Mouse (Mus musculus): ENCODE measurements at regions not wholly inside any gene's neighbourhood (a gene's known extent, or its start where the extent isn't known, plus 50 kb on each side); places are given as distances from the start of the nearest gene placed in this dataset.
A peak's percentile ranks its signal among the peaks of the same experiment; 100 is the strongest.

DNA sequence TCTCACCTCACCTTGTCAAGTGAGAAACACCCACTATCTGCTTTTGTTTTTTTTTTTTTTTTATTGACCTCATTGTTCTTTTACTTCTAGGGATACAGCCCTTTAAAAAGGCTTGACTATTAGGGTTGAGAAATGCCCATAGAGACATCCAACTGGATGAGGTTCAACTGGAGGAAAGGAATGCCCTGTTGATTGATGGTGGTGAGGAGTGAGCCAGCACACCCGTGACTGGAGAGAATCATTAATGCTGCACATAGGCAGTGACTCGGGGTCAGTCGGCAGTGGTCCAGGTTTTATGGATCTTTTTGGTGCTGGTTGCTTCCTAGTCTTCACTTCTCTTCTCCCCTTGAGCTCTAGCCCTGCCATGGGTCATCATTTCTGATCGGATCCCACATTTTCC lies 82.9 kb upstream of the Cryz start:
- DNase-seq (ENCODE audit: low spot score in 2 of 2), result peak in 1 of 2 experiments; percentile 27

GRCm38 (mm10) chr3:154510160-154510559 lies 86.4 kb upstream of the Cryz start:
- DNase-seq (ENCODE audit: low spot score in 2 of 2), result no peak

DNA sequence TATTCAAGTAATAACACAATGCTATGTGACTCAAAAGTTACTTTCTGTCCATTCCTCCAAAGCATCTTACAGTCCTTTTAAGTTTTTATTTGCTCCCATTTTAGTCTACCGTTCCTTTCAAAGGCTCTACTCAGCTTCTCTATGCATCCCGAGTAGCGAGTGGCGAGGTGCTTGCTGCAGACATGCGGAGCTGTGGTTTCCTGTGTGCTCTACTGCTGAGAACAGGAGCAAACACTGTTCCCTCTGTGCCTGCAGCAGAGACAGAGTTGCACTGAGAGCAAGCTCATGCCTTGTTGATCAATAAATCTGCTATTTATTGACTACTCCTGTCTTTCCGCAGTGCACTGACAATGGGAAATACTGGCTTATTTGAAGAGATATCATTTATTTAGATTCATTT lies 87.1 kb upstream of the Cryz start:
- DNase-seq (ENCODE audit: low spot score in 2 of 2), result no peak

DNA sequence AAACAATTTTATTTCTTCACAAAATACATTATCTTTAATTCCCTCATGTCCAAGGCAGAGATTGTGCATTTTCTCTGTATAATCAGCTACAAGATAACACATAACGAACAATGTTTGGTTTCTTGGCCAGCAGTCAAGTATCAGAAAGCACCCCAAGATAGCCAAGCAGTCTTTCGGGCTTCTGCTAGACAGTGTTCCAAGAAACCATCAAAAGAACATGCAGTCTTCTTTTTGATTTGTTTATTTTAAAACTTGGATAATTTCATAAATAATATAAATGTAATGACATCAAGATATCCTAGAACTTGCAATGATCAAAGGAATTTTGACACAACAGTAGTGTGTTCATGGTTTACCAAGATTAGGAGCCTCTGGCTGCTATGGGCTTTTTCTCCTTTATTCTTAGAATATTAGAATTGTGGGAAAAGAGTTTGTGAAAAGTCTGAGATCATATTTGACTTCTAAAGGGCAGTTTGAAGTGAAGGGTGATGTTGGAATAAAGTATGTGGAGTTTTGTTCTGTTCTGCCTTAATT lies 103.1 kb upstream of the Cryz start:
- no peak for DNase-seq (ENCODE audit: low spot score in 2 of 2)

DNA sequence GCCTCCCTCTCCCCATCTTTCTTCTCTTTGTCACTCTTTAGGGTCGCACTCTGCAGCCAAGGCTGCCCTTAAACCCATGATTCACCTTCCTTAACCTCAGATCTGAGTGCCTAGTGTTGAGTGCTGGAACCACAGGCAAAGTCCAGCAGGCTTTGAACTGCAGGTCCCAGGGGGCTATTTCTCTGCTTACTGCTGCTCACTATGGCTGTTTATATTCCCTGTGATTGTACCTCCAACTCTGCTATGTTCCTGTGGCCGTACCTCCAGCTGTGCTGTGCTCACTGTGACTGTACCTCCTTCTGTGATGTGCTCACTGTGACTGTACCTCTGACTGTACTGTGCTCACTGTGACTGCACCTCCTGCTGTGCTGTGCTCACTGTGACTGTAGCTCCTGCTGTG lies 124.1 kb upstream of the Cryz start:
- no peak for DNase-seq (ENCODE audit: low spot score in 2 of 2)

DNA sequence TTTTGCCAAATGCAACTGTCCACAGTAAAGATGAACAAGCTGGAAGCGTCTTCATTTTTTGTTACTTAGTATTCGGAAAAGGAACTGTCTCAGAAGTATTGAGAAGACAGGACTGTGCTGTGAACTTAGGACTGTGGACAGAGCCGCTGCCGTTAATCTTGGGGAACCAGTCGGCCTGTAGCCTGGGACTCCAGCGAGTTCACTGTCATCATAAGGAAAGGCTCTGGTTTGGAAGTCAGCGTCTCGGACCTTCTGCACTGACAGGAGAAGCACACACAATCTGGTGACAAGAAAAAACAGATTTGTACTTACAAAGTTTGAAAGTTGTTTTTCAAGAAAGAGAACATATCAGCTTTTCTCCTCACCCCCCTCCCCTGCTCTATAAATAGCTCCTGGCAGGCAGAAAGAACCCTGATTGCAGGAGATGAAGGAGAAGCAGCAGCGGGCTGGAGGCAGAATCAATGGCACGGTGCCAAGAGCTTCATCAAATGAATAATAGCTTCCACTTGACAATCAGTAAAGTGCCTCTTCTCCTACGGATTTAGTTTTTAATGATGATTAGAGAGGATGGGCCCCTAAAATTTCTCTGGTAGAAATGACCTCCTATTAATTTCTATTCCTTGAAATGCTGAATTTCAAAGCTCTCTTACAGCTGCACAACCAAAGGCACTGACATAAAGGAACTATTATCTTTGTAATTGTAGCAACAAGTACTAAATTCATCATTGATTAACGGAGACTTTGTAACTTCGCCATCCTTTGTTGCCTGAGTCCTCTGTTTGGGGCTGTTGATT lies 128.7 kb upstream of the Cryz start:
- DNase-seq (ENCODE audit: low spot score in 2 of 2), result no peak

DNA sequence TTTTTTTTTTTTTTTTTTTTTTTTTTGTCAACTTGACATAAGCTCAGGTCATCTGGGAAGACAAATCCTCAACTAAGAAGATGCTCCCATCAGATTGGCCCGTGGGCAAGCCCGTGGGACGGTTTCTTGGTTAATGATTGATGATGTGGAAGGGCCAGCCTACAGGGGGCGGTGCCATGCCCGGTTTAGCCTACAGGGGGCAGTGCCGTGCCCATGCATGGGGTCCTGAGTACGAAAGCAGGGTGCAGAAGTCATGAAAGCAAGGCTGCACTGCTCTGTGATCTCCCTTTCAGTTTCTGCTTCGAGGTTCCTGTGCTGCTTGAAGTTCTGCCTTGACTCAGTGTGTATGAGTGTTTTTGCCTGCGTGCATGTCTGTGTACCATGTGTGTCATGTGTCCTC lies 127.7 kb upstream of the Lhx8 start:
- no peak for DNase-seq (ENCODE audit: low spot score in 2 of 2)

DNA sequence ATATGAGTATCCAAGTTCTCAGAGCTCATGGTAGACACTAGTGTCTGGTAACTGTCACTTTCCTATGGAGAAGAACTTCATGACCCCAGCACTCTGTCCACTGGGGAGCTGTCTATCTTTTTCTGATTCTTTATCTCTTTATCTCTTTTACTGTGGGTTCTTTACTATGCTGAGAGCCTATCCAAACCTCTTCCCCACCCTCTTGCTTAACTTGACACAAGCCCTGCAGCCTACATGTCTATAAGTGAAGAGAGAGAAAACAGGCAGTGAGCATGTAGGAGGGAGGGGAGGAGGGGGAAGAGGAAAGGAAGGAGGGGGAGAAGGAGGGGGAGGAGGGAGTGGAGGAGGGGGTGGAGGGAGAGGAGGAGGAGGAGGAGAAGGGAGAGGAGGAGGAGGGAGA lies 122.6 kb upstream of the Lhx8 start:
- DNase-seq (ENCODE audit: low spot score in 2 of 2), result no peak

- DNase-seq (ENCODE audit: low spot score in 2 of 2), result peak in 1 of 2 experiments; percentile 8
Observed at GRCm38 (mm10) chr3:154452585-154452984, 122.1 kb upstream of the Lhx8 start.

GRCm38 (mm10) chr3:154451169-154451568 lies 120.7 kb upstream of the Lhx8 start:
- DNase-seq (ENCODE audit: low spot score in 2 of 2), result no peak

DNA sequence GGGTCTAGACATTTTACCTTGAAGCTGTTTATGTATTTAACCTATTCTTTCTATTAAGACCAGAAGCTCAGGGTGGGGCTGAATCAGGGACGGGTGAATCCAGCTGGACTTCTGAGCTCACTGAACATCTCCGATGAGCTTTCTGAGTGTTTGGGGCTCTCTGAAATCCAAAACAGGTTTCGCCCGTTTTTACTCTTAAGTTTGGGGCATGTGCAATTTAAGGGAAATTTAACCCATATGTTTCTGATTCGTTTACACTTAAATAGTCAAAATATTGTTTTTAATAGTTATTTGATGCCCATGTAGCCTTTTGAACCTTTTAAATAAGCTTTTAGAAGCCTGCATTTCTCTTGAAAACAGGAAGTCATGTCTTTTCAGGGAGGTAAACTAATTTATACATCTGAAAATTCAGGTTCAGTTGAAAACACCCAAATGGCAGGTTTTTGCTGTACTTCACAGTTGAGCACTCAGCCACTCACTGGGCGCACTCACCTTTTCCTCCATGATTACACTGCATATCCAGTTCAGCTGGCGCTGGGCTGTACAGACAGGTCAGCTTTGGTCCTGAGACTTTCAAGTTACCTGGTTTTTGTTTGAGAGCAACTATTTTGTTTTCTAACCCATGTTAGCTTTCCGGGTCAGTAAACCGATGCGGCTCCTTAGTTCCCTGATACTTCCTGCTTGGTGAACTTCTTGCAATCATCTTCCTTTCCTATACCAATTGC lies 113.1 kb upstream of the Lhx8 start:
- DNase-seq (ENCODE audit: low spot score in 2 of 2), result no peak

GRCm38 (mm10) chr3:154441454-154441853 lies 111.0 kb upstream of the Lhx8 start:
- DNase-seq (ENCODE audit: low spot score in 2 of 2), result peak in 1 of 2 experiments; percentile 34

DNA sequence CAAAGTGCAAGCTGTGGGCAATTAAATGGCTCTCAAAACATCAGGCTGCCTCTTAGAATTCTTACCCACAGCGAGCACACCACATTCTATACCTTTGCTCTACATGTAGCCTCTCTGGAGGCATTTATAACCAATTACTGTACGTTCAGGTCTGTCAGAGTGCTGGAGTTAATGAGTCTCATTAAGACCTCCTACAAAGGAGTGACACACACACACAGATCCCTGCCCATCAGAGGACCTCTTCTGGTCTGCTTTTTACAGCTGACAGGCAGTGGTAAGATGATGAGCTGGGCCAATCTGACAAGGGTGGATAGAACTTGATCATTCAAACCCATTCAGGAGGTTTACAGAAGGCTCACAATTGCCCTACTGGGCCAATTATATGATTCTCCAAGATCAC lies 110.4 kb upstream of the Lhx8 start:
- no peak for DNase-seq (ENCODE audit: low spot score in 2 of 2)

DNA sequence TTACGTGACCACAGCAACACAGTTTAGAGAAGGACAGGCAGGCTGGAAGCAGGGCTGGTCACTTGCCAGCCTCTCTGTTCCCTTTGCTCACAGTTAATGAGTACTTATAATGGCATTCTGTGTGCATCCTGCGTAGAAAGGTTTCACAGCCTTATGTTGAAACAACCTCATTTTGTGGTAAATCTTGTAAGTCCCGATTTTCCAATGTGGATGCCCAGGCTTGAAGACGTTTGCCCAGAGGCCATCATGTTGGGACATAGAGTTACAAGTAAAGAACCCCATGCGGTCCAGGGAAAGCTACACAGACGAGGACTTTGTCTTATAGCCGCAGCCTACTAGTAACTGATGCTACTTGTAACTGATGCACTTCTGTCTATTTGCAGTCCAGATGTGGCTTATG lies 100.4 kb upstream of the Lhx8 start:
- no peak for DNase-seq (ENCODE audit: low spot score in 2 of 2)

- DNase-seq (ENCODE audit: low spot score in 2 of 2), result no peak
Observed at GRCm38 (mm10) chr3:154429666-154430065, 99.2 kb upstream of the Lhx8 start.

- no peak for DNase-seq (ENCODE audit: low spot score in 2 of 2)
Observed at GRCm38 (mm10) chr3:154424589-154424988, 94.1 kb upstream of the Lhx8 start.

DNA sequence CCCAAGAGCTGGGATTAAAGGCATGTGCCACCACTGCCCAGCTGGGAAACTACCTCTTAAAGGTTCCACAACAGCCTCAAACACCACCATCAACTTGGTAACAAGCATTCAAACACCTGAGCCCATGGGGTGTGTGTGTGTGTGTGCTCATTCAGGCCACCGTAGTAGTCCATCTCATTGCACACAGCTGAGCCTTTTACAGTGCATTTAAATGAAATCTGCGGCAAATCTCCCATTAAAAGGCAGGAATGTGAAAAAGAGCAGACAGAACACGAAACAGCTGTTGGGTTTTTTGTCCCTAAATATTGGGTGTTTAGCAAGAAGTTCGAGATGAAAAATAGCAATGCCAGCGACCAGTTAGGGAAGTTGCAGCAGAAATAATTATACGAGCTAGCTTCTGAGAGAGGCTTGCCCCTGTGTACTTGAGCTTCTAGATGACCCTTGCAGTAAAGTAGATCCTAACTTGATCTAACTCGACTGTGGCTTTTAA lies 91.0 kb upstream of the Lhx8 start:
- no peak for DNase-seq (ENCODE audit: low spot score in 2 of 2)

- no peak for DNase-seq (ENCODE audit: low spot score in 2 of 2)
Observed at GRCm38 (mm10) chr3:154418177-154418832, 87.8 kb upstream of the Lhx8 start.

DNA sequence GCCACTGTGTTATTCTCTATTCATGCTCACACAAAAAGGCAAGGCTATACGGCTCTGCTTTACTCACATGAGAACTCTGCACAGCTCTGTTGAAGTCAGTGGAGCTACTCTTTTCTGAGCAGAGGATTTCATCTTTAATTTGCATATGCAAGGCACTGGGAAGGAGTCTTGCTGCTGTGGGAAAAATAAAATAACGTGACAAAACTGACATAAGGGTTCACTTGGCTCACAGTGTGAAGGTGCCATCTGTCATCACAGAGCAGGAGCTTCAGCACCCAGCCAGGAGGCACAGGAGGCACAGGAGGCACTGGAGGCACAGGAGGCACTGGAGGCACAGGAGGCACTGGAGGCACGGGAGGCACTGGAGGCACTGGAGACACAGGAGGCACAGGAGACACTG lies 83.9 kb upstream of the Lhx8 start:
- no peak for DNase-seq (ENCODE audit: low spot score in 2 of 2)

DNA sequence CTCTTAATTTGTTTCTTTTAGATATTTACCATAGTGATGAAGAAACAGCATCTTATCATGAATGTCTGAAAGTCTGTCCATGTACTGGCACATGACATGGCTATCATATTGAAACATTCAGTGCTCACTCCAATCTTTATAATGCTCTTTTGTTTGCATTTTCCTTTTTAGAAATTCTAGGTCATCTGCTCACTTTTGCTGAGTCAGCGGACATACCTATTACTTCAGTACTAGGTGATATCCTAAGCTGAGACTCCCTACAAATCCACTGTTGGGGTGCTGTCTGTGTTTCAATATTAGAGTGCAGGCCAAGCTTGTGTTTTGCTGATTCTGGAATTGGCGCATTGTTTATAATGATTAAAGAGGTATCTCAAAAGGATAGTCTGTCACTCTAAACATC lies 79.8 kb upstream of the Lhx8 start:
- DNase-seq (ENCODE audit: low spot score in 2 of 2), result no peak

DNA sequence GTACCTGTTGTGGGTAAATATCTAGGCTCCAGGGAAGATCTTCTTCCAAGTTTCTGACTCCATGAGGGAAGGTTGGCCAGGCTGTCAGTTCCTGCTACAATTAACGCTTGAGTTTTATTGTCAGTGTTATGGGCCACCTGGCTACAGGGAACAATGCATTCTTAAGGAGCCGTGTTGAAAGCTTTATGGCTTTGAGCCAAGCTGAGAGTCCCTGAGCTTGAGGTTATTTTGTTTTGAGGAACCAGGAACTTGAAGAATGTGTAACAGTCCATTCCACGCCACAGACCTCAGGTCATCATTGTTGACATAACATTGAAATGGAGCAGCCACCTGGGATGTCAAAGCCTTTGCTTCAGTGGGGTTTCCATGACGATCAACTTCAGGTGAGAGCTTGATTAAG lies 71.6 kb upstream of the Lhx8 start:
- no peak for DNase-seq (ENCODE audit: low spot score in 2 of 2)

DNA sequence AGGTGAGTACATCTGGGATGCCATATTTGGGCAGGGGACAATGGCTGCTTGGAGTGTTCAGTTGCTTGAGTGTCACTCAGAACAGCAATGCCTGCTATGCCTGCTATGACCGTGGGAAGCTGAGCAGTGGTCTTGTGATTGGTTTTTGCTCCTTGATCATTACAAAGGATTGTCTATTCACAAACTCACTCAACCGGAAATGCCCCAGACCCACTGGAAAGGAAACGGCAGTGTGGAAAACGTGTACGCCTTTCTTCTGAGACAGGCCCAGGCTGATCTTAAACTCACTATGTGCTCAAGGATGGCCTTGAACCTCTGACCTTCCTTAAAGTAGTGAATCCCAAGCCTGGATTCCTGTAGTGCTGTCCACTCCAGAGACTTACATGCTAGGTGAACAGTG lies 63.2 kb upstream of the Lhx8 start:
- DNase-seq (ENCODE audit: low spot score in 2 of 2), result no peak
